Mouse (Mus musculus) megakaryocyte, embryonic 14.5 days (primary cell): ENCODE measurements around the gene Higd2a.

ENCODE experiments used
- FLI1 ChIP-seq: IDR thresholded peaks from 2 replicates; pipeline ENCODE4 v1.6.1; 2012; ENCODE audit warnings: low read length, inconsistent platforms, mixed read lengths
- GATA1 ChIP-seq: IDR thresholded peaks from 3 replicates; pipeline ENCODE4 v1.6.1; 2012; ENCODE audit warnings: mixed read lengths, low read length, inconsistent platforms, borderline replicate concordance

DNA sequence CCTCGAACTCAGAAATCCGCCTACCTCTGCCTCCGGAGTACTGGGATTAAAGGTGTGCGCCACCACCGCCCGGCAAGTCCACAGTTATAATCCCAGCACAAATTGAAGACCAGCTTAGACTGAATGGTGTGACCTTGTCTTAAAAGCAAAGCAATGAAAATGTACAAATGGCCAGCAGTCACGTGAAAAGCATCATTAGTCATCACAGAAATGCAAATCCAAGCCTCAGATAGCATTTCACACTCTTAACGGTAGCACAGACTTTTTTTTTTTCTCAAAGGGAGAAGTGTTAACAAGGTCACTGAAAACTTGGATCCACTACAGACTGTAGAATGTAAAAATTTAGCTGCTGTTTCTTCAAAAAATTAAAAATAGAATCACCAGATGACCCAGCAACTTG is 26.3 kb downstream of the Higd2a start:
- no peak for TF ChIP-seq GATA1
- TF ChIP-seq FLI1: no peak
